In genomic region chr2:181659609-181660055, GRCm38 (mm10) we compare ENCODE assay signal across 8 mouse cellular contexts. TPM values are rescaled to one million over a fixed set of nuclear protein-coding genes. Genes with fewer than 3 reads are reported as not detected.
DNase-seq lines count a peak whose midpoint lies in the region; ATAC-seq and TF ChIP-seq lines count a peak whose summit lies in the region.

No protein-coding gene starts in this region.

- DNase-seq in c-Kit-positive CD71-positive TER-119-positive erythroid progenitor cells, embryonic 14.5 days (ENCODE audit: low spot score), result peak; percentile 64
- DNase-seq in forebrain, embryonic 14.5 days (ENCODE audit: low spot score), result peak; percentile 66
- DNase-seq in heart, postnatal 10 days, result peak; percentile 90 to 94
- DNase-seq in kidney, postnatal 4 days, result peak; percentile 88 to 93
- peak; percentile 84 for DNase-seq in liver, postnatal 0 days
- DNase-seq in testis, postnatal 10 days (ENCODE audit: low spot score), result peak; percentile 90

- no peaks in the 10 kb centered on the region for H3K9me3 ChIP-seq in E14TG2a.4 (ENCODE audit: low read length)
- H3K9me3 ChIP-seq in forebrain, embryonic 14.5 days (replicated peaks; ENCODE audit: control insufficient read depth, low read length), result no peaks in the 10 kb centered on the region
- H3K9me3 ChIP-seq in liver, postnatal 0 days (ENCODE audit: low read length), result no peaks in the 10 kb centered on the region
- H3K9me3 ChIP-seq in neural tube, embryonic 13.5 days, result no peaks in the 10 kb centered on the region

- H3K4me2 ChIP-seq in forebrain, embryonic 14.5 days (ENCODE audit: low read length), result no peak overlapping the region
- H3K4me2 ChIP-seq in liver, postnatal 0 days (ENCODE audit: low read depth, low read length), result no peak overlapping the region; the same call in 1 of the 2 replicates
- H3K4me2 ChIP-seq in neural tube, embryonic 13.5 days, result no peak overlapping the region

- no peaks in the 10 kb centered on the region for H3K27me3 ChIP-seq in E14TG2a.4 (ENCODE audit: insufficient read depth, low read length)
- H3K27me3 ChIP-seq in forebrain, embryonic 14.5 days (replicated peaks; ENCODE audit: control insufficient read depth, insufficient read depth, low read length), result no peaks in the 10 kb centered on the region
- H3K27me3 ChIP-seq in liver, postnatal 0 days (ENCODE audit: insufficient read depth, low read length), result no peaks in the 10 kb centered on the region
- H3K27me3 ChIP-seq in neural tube, embryonic 13.5 days, result no peaks in the 10 kb centered on the region

- H3K4me3 ChIP-seq in E14TG2a.4 (replicated peaks; ENCODE audit: low read length), result peak overlapping the region; percentile 63
- H3K4me3 ChIP-seq in forebrain, embryonic 14.5 days (ENCODE audit: low read depth, low read length), result no peak overlapping the region
- no peak overlapping the region for H3K4me3 ChIP-seq in liver, postnatal 0 days (ENCODE audit: low read depth, low read length)
- no peak overlapping the region for H3K4me3 ChIP-seq in neural tube, embryonic 13.5 days

- peaks cover 60% of the 10 kb centered on the region for H3K4me1 ChIP-seq in E14TG2a.4 (replicated peaks; ENCODE audit: low read depth, low read length)
- no peaks in the 10 kb centered on the region; the same call in 1 of the 2 replicates for H3K4me1 ChIP-seq in forebrain, embryonic 14.5 days (ENCODE audit: control insufficient read depth, insufficient read depth, low read length)
- 0 out of 2 replicates have a peak, but pooled peaks cover 4% of the 10 kb centered on the region for H3K4me1 ChIP-seq in liver, postnatal 0 days (ENCODE audit: insufficient read depth)
- H3K4me1 ChIP-seq in neural tube, embryonic 13.5 days (replicated peaks), result peaks cover 8% of the 10 kb centered on the region

- TF ChIP-seq CTCF in E14TG2a.4 (conservative IDR thresholded peaks at IDR 0.05; ENCODE audit: low read length), result peak; percentile 77
- TF ChIP-seq CTCF in liver, postnatal 0 days (IDR thresholded peaks at IDR 0.05; ENCODE audit: low read depth), result peak; percentile 82

- WGBS in forebrain, embryonic 14.5 days, result 12% methylated on average over 9 of the region's 9 CpGs
- WGBS in liver, postnatal 0 days (ENCODE audit: insufficient replicate concordance), result 5% methylated on average over 9 of the region's 9 CpGs
- WGBS in neural tube, embryonic 13.5 days, result 13% methylated on average over 9 of the region's 9 CpGs

- peak; percentile 20; the same call in 1 of the 2 replicates for TF ChIP-seq EP300 in liver, postnatal 0 days (IDR thresholded peaks at IDR 0.05; ENCODE audit: low read depth)

- H3K9ac ChIP-seq in forebrain, embryonic 14.5 days (ENCODE audit: low read length), result no peak overlapping the region
- no peak overlapping the region for H3K9ac ChIP-seq in liver, postnatal 0 days (replicated peaks)
- H3K9ac ChIP-seq in neural tube, embryonic 13.5 days, result no peak overlapping the region

- H3K36me3 ChIP-seq in E14TG2a.4 (ENCODE audit: insufficient read depth, low read length), result peaks cover 26% of the 10 kb centered on the region
- H3K36me3 ChIP-seq in forebrain, embryonic 14.5 days (ENCODE audit: control insufficient read depth, insufficient read depth, low read length), result peaks cover 34% of the 10 kb centered on the region
- peaks cover 19% of the 10 kb centered on the region for H3K36me3 ChIP-seq in liver, postnatal 0 days (replicated peaks; ENCODE audit: insufficient read depth, low read length)
- H3K36me3 ChIP-seq in neural tube, embryonic 13.5 days, result peaks cover 38% of the 10 kb centered on the region

- intact Hi-C loops in heart, postnatal 10 days (cut with DNase I), result loop anchor here (1.0 to 2.0 kb wide), 3 partner anchors 19 to 47 kb away; no protein-coding TSS in a partner anchor

- no peak overlapping the region for H3K27ac ChIP-seq in forebrain, embryonic 14.5 days (ENCODE audit: low read depth, low read length)
- H3K27ac ChIP-seq in liver, postnatal 0 days (ENCODE audit: low read depth), result no peak overlapping the region
- H3K27ac ChIP-seq in neural tube, embryonic 13.5 days (replicated peaks), result no peak overlapping the region

- ATAC-seq in forebrain, embryonic 14.5 days, result peak; percentile 80; the same call in 1 of the 2 replicates
- ATAC-seq in liver, postnatal 0 days, result peak; percentile 88
- ATAC-seq in neural tube, embryonic 13.5 days (ENCODE audit: low read depth), result peak; percentile 82; the same call in 1 of the 2 replicates

RNA-seq across cellular contexts. Expression of gene Gm29797, which starts 2.8 kb away (rescaled TPM):
- polyA plus RNA-seq in forebrain, embryonic 14.5 days (2014; fragmentation: Nextera tagmentation; extraction: Ambion mirVana), result not detected in 2 replicates
- total RNA-seq in heart, postnatal 10 days (2021), result not detected
- polyA plus RNA-seq in liver, postnatal 0 days (2015; fragmentation: Nextera tagmentation; extraction: Ambion mirVana), result not detected in 2 replicates
- polyA plus RNA-seq in neural tube, embryonic 13.5 days (2015; fragmentation: Nextera tagmentation; extraction: Ambion mirVana), result not detected in 2 replicates

RNA-seq across cellular contexts. Expression of gene Sox18, which starts 11.8 kb away (rescaled TPM):
- polyA plus RNA-seq in forebrain, embryonic 14.5 days (2014; fragmentation: Nextera tagmentation; extraction: Ambion mirVana), result 12.5 and 15.1 TPM in 2 replicates
- total RNA-seq in heart, postnatal 10 days (2021), result 100 to 1,000 TPM in 1 of 2 experiments, 10 to 100 TPM in 1; 91.5 to 103 TPM
- polyA plus RNA-seq in liver, postnatal 0 days (2015; fragmentation: Nextera tagmentation; extraction: Ambion mirVana), result 11.4 and 12.2 TPM in 2 replicates
- 18.9 and 22.2 TPM in 2 replicates for polyA plus RNA-seq in neural tube, embryonic 13.5 days (2015; fragmentation: Nextera tagmentation; extraction: Ambion mirVana)

RNA-seq across cellular contexts. Expression of gene Tcea2, which starts 20.5 kb away (rescaled TPM):
- polyA plus RNA-seq in forebrain, embryonic 14.5 days (2014; fragmentation: Nextera tagmentation; extraction: Ambion mirVana), result 42.0 and 44.3 TPM in 2 replicates
- 10 to 100 TPM in 1 of 2 experiments, 1 to 10 TPM in 1; 8.6 to 10.7 TPM for total RNA-seq in heart, postnatal 10 days (2021)
- 3.8 and 4.4 TPM in 2 replicates for polyA plus RNA-seq in liver, postnatal 0 days (2015; fragmentation: Nextera tagmentation; extraction: Ambion mirVana)
- 33.9 and 37.8 TPM in 2 replicates for polyA plus RNA-seq in neural tube, embryonic 13.5 days (2015; fragmentation: Nextera tagmentation; extraction: Ambion mirVana)

RNA-seq across cellular contexts. Expression of gene Rgs19, which starts 34.1 kb away (rescaled TPM):
- polyA plus RNA-seq in forebrain, embryonic 14.5 days (2014; fragmentation: Nextera tagmentation; extraction: Ambion mirVana), result 60.3 and 63.6 TPM in 2 replicates
- 10 to 100 TPM; 12.2 to 12.7 TPM for total RNA-seq in heart, postnatal 10 days (2021)
- 18.6 and 20.5 TPM in 2 replicates for polyA plus RNA-seq in liver, postnatal 0 days (2015; fragmentation: Nextera tagmentation; extraction: Ambion mirVana)
- polyA plus RNA-seq in neural tube, embryonic 13.5 days (2015; fragmentation: Nextera tagmentation; extraction: Ambion mirVana), result 42.7 and 49.2 TPM in 2 replicates

RNA-seq across cellular contexts. Expression of gene Lkaaear1, which starts 38.6 kb away (rescaled TPM):
- not detected in 2 replicates for polyA plus RNA-seq in forebrain, embryonic 14.5 days (2014; fragmentation: Nextera tagmentation; extraction: Ambion mirVana)
- total RNA-seq in heart, postnatal 10 days (2021), result not detected
- not detected in 2 replicates for polyA plus RNA-seq in liver, postnatal 0 days (2015; fragmentation: Nextera tagmentation; extraction: Ambion mirVana)
- polyA plus RNA-seq in neural tube, embryonic 13.5 days (2015; fragmentation: Nextera tagmentation; extraction: Ambion mirVana), result not detected in 2 replicates
